Mouse (Mus musculus) layer of hippocampus, adult 11-12 months (tissue): ENCODE data around the gene Gfpt1.
A peak's percentile ranks its signal among the peaks of the same experiment; 100 is the strongest.

ENCODE experiments used
- DNase-seq: peaks from one replicate; pipeline ENCODE4 v3.0.0; 2022; ENCODE audit warnings: low spot score

Gene Gfpt1

DNA sequence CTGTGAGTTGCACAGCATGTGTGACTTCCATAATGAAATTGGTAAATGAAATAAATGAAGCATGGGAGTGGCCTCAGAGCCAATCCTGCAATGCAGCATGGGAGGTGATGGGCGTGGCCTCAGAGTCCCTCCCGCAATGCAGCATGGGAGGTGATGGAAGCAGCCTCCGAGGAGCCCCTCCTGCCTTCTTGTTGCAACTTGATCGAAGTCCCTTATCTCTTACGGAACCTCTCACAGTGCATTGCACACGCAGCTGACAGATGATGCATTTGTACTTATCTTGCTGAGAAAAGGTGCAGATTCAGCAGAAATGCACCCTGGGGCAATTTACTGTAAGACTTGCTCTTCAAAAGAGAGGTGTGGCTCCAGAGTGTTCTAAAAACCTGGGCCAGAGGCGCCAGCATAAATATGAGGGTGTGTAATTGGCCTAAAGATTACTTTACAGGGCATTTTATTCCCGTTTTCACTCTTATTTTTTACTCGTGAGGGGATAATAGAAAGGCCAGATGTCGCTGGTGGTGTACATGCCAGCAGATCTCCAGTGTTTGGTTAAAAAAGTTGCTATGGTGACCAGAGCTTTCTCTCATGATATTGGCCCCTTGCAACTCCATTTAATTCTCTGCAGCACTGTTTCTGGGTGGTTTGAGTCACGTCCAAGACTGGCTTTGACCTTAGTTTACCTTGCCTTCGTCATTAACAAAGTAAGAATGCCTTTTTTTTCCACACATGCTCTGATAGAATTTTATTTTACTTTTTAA, 97.3 kb downstream of the Gfpt1 start:
- peak; percentile 36 for DNase-seq
